29 mouse cellular contexts compared by ENCODE assay signal in the genomic region with DNA sequence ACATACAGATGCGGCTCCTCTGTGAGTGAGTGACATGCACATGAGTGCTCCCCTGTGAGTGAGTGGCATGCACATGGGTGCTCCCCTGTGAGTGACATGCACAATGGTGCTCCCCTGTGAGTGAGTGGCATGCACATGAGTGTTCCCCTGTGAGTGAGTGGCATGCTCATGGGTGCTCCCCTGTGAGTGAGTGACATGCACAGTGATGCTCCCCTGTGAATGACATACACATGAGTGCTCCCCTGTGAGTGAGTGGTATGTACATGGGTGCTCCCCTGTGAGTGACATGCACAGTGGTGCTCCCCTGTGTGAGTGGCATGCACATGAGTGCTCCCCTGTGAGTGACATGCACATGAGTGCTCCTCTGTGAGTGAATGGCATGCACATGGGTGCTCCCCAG.
DNase-seq lines count a peak whose midpoint lies in the region; ATAC-seq and TF ChIP-seq lines count a peak whose summit lies in the region.
"Had no signal": no experiment of that assay in that cellular context is flagged by ENCODE, and none has a peak within 500 bp of the region (broad histone marks: within the 10 kb centered on the region; RNA-seq: fewer than 3 reads in every experiment).

No protein-coding gene starts in this region.

- DNase-seq in 3134 (ENCODE audit: extremely low read depth, insufficient read length, low spot score) (peak; percentile 58), A20 (ENCODE audit: low read depth, low spot score) (peak; percentile 54)
- peak; percentile 39 for DNase-seq in c-Kit-negative CD71-positive TER-119-positive erythroid progenitor cells, embryonic 14.5 days (ENCODE audit: low read depth, low spot score)
- peak; percentile 53 for DNase-seq in mesoderm, embryonic 11.5 days (ENCODE audit: low read depth, low spot score)
- DNase-seq in forebrain, postnatal 0 days: no peak
- no peak for DNase-seq in heart, postnatal 10 days
- no peak for DNase-seq in lung, adult 18-20 months
- DNase-seq: adrenal gland, adult 8-10 months; cerebellum, adult 2 months; cerebellum, postnatal 14 days; gastrocnemius, postnatal 36 days; heart, adult 2 months; kidney, adult 2 months; kidney, postnatal 36 days; lung, postnatal 36 days; right cerebral cortex, postnatal 4 days; thymus, adult 18-20 months; thymus, postnatal 36 days had no signal

- no peak overlapping the region for H3K9ac ChIP-seq in forebrain, postnatal 0 days
- H3K9ac ChIP-seq: forebrain, embryonic 13.5 days; intestine, embryonic 15.5 days; limb, embryonic 13.5 days; neural tube, embryonic 13.5 days had no signal

- 93% methylated on average over 1 of the region's 1 CpGs for WGBS in forebrain, postnatal 0 days

- intact Hi-C loops in heart, postnatal 10 days (cut with DNase I): no loop called here

- no peak overlapping the region for H3K4me3 ChIP-seq in forebrain, postnatal 0 days (ENCODE audit: low read depth, low read length)
- H3K4me3 ChIP-seq: forebrain, embryonic 13.5 days; heart, adult 2 months; intestine, embryonic 15.5 days; layer of hippocampus, adult 2 months; limb, embryonic 13.5 days; neural tube, embryonic 13.5 days had no signal

- H3K36me3 ChIP-seq in forebrain, postnatal 0 days (ENCODE audit: insufficient read depth): no peaks in the 10 kb centered on the region
- H3K36me3 ChIP-seq: G1E; intestine, embryonic 15.5 days; limb, embryonic 13.5 days; neural tube, embryonic 13.5 days had no signal

- no peak for ATAC-seq in forebrain, postnatal 0 days
- ATAC-seq: activated CD4-positive, CD25-positive, alpha-beta regulatory T cell, adult 4 months; forebrain, embryonic 13.5 days; hindbrain, postnatal 0 days; intestine, embryonic 15.5 days; midbrain, embryonic 16.5 days had no signal

- H3K4me2 ChIP-seq in forebrain, postnatal 0 days (ENCODE audit: low read depth): no peak overlapping the region
- H3K4me2 ChIP-seq: forebrain, embryonic 13.5 days; intestine, embryonic 15.5 days; limb, embryonic 13.5 days; liver, embryonic 11.5 days; neural tube, embryonic 13.5 days had no signal

- peaks cover 10% of the 10 kb centered on the region; the same call in 1 of the 2 replicates for H3K4me1 ChIP-seq in forebrain, postnatal 0 days (ENCODE audit: insufficient read depth)
- H3K4me1 ChIP-seq: limb, embryonic 13.5 days had no signal

- H3K9me3 ChIP-seq in forebrain, postnatal 0 days (ENCODE audit: low read length): no peaks in the 10 kb centered on the region
- H3K9me3 ChIP-seq: forebrain, embryonic 13.5 days; G1E; intestine, embryonic 15.5 days; neural tube, embryonic 13.5 days had no signal

- no peak for TF ChIP-seq CTCF in forebrain, postnatal 0 days (IDR thresholded peaks at IDR 0.05; ENCODE audit: low read depth)

- H3K27ac ChIP-seq in forebrain, postnatal 0 days (ENCODE audit: low read depth, low read length): no peak overlapping the region
- H3K27ac ChIP-seq: forebrain, embryonic 13.5 days; heart, adult 2 months; hindbrain, postnatal 0 days; intestine, embryonic 15.5 days; layer of hippocampus, adult 2 months; limb, embryonic 13.5 days; neural tube, embryonic 13.5 days; stomach, postnatal 0 days had no signal

- no peaks in the 10 kb centered on the region for H3K27me3 ChIP-seq in forebrain, postnatal 0 days (ENCODE audit: insufficient read depth, low read length)
- H3K27me3 ChIP-seq: intestine, embryonic 15.5 days; neural tube, embryonic 13.5 days had no signal

Comparison
In these comparisons a context has a peak if more than half of its experiments do, and no peak if none do; other contexts are left out.
1. DNase-seq: peak in 3134 (single experiment), A20 (single experiment), c-Kit-negative CD71-positive TER-119-positive erythroid progenitor cells, embryonic 14.5 days (single experiment) and mesoderm, embryonic 11.5 days (single experiment); none in forebrain, postnatal 0 days (single experiment), heart, postnatal 10 days (0 of 2) and lung, adult 18-20 months (0 of 2).